Mouse (Mus musculus) thymus, adult 2 months (tissue): ENCODE measurements at regions not wholly inside any gene's neighbourhood (a gene's known extent, or its start where the extent isn't known, plus 50 kb on each side); places are given as distances from the start of the nearest gene placed in this dataset.
A peak's percentile ranks its signal among the peaks of the same experiment; 100 is the strongest.

Experiments
- DNase-seq: peaks from one replicate; pipeline ENCODE4 v3.0.0; 2021
- H3K27ac ChIP-seq: fragments of 200-500 bp; 2 replicates; pipeline ENCODE4 v1.5.1; 2012; ENCODE audit warnings: low read length, control low read depth; ENCODE audit not compliant: control insufficient read depth, insufficient read depth
- H3K27me3 ChIP-seq: fragments of 200-500 bp; 2 replicates; pipeline ENCODE4 v1.6.1; 2012; ENCODE audit warnings: mild to moderate bottlenecking, low read length, moderate library complexity, mixed read lengths; ENCODE audit not compliant: control insufficient read depth, insufficient read depth
- H3K36me3 ChIP-seq: fragments of 200-500 bp; 2 replicates; pipeline ENCODE4 v1.6.1; 2012; ENCODE audit warnings: mild to moderate bottlenecking, low read length, moderate library complexity; ENCODE audit not compliant: control insufficient read depth, insufficient read depth
- H3K4me1 ChIP-seq: fragments of 200-500 bp; replicated peaks from 2 replicates; pipeline ENCODE4 v1.6.1; 2012; ENCODE audit warnings: low read length; ENCODE audit not compliant: control insufficient read depth, insufficient read depth
- H3K4me3 ChIP-seq: fragments of 200-500 bp; 2 replicates; pipeline ENCODE4 v1.5.1; 2012; ENCODE audit warnings: mild to moderate bottlenecking, low read length, control low read depth, moderate library complexity; ENCODE audit not compliant: control insufficient read depth, insufficient read depth
- CTCF ChIP-seq: fragments of 200-500 bp; IDR thresholded peaks from 2 replicates; pipeline ENCODE4 v1.5.1; 2012; ENCODE audit warnings: mild to moderate bottlenecking, control low read depth, low read length, moderate library complexity, borderline replicate concordance; ENCODE audit not compliant: control insufficient read depth, poor library complexity, insufficient read depth; ENCODE audit errors: extremely low read depth
- POLR2A ChIP-seq: fragments of 200-500 bp; IDR thresholded peaks from 2 replicates; pipeline ENCODE4 v1.6.1; 2012; ENCODE audit warnings: mild to moderate bottlenecking, low read length, control low read depth, moderate library complexity; ENCODE audit not compliant: control insufficient read depth, poor library complexity, insufficient read depth; ENCODE audit errors: extremely low read depth
- WGBS: fragments of 180-500 bp; shearing (Covaris S2); methylation state at CpG from one replicate; pipeline ENCODE4 v1.1.7; 2018; 5-methylcytosine and 5-hydroxymethylcytosine counted together

GRCm38 (mm10) chr14:31954945-31955344 lies 73.8 kb upstream of the Galnt15 start:
- DNase-seq = peak; percentile 72
- no peak overlapping the region for H3K27ac ChIP-seq
- no peaks in the 10 kb centered on the region for H3K36me3 ChIP-seq
- WGBS = 4% methylated on average over 4 of the region's 4 CpGs
- no peak for TF ChIP-seq POLR2A
- TF ChIP-seq CTCF = no peak
- H3K4me1 ChIP-seq = no peaks in the 10 kb centered on the region
- H3K4me3 ChIP-seq = no peak overlapping the region
- no peaks in the 10 kb centered on the region for H3K27me3 ChIP-seq

- Histone ChIP-seq H3K36me3 (no peaks in the 10 kb centered on the region), H3K27ac (no peak overlapping the region), H3K4me1 (no peaks in the 10 kb centered on the region), H3K27me3 (no peaks in the 10 kb centered on the region), H3K4me3 (no peak overlapping the region)
- TF ChIP-seq CTCF = no peak
- TF ChIP-seq POLR2A = no peak
- no peak for DNase-seq
- 83% methylated on average over 10 of the region's 10 CpGs for WGBS
These were observed 71.6 kb upstream of the Galnt15 start for GRCm38 (mm10) chr14:31957211-31957638.

- no peaks in the 10 kb centered on the region for H3K27me3 ChIP-seq
- no peak for TF ChIP-seq CTCF
- no peak for TF ChIP-seq POLR2A
- no peak overlapping the region for H3K27ac ChIP-seq
- no peak overlapping the region for H3K4me3 ChIP-seq
- H3K36me3 ChIP-seq = no peaks in the 10 kb centered on the region
- 93% methylated on average over 9 of the region's 9 CpGs for WGBS
- H3K4me1 ChIP-seq = no peaks in the 10 kb centered on the region
- DNase-seq = no peak
These were observed 68.5 kb upstream of the Galnt15 start for GRCm38 (mm10) chr14:31960201-31960854.

- no peak for DNase-seq
- TF ChIP-seq POLR2A = no peak
- TF ChIP-seq CTCF = no peak
- Histone ChIP-seq H3K27ac (no peak overlapping the region), H3K4me3 (no peak overlapping the region), H3K36me3 (no peaks in the 10 kb centered on the region), H3K27me3 (no peaks in the 10 kb centered on the region), H3K4me1 (no peaks in the 10 kb centered on the region)
- 92% methylated on average over 5 of the region's 5 CpGs for WGBS
These were observed 67.3 kb upstream of the Galnt15 start for GRCm38 (mm10) chr14:31961442-31961841.

- TF ChIP-seq CTCF (no peak), POLR2A (no peak)
- WGBS = 48% methylated on average over 12 of the region's 12 CpGs
- Histone ChIP-seq H3K27me3 (no peaks in the 10 kb centered on the region), H3K4me3 (no peak overlapping the region), H3K36me3 (no peaks in the 10 kb centered on the region), H3K27ac (no peak overlapping the region), H3K4me1 (no peaks in the 10 kb centered on the region)
- DNase-seq = no peak
These were observed 65.5 kb upstream of the Galnt15 start for GRCm38 (mm10) chr14:31963131-31963911.

GRCm38 (mm10) chr14:31964076-31964475 lies 64.7 kb upstream of the Galnt15 start:
- 72% methylated on average over 2 of the region's 2 CpGs for WGBS
- no peak for DNase-seq
- Histone ChIP-seq H3K27me3 (no peaks in the 10 kb centered on the region), H3K27ac (no peak overlapping the region), H3K36me3 (no peaks in the 10 kb centered on the region), H3K4me3 (no peak overlapping the region), H3K4me1 (no peaks in the 10 kb centered on the region)
- no peak for TF ChIP-seq CTCF
- TF ChIP-seq POLR2A = no peak

- 82% methylated on average over 4 of the region's 4 CpGs for WGBS
- H3K4me1 ChIP-seq = no peaks in the 10 kb centered on the region
- no peaks in the 10 kb centered on the region for H3K36me3 ChIP-seq
- no peak overlapping the region for H3K4me3 ChIP-seq
- no peak for TF ChIP-seq CTCF
- TF ChIP-seq POLR2A = no peak
- no peak overlapping the region for H3K27ac ChIP-seq
- H3K27me3 ChIP-seq = no peaks in the 10 kb centered on the region
- no peak for DNase-seq
These were observed 64.0 kb upstream of the Galnt15 start for GRCm38 (mm10) chr14:31964831-31965230.
